Mouse (Mus musculus) midbrain, postnatal 0 days (tissue): ENCODE data around the gene Supt7l. TPM values are rescaled to one million over a fixed set of nuclear protein-coding genes. Genes with fewer than 3 reads are reported as not detected.
A peak's percentile ranks its signal among the peaks of the same experiment; 100 is the strongest.

ENCODE experiments used
- ATAC-seq: fragments of 200-750 bp; cut with Nextera tagmentation; 2 replicates; pipeline ENCODE4 v1.8.0; 2017; ENCODE audit warnings: moderate number of reproducible peaks, mild to moderate bottlenecking, moderate TSS enrichment, moderate library complexity; ENCODE audit not compliant: low FRiP score
- DNase-seq: peaks from one replicate; pipeline ENCODE4 v3.0.0-alpha.2; 2015; ENCODE audit warnings: low spot score
- H3K27ac ChIP-seq: fragments of 300-500 bp; sonication (generic); 2 replicates; pipeline ENCODE4 v1.5.1; 2014; ENCODE audit warnings: low read depth, mild to moderate bottlenecking, low read length, mixed read lengths
- H3K27me3 ChIP-seq: fragments of 300-500 bp; sonication (generic); 2 replicates; pipeline ENCODE4 v1.6.1; 2014; ENCODE audit warnings: low read length, control low read depth, mixed read lengths; ENCODE audit not compliant: insufficient read depth
- H3K36me3 ChIP-seq: fragments of 300-500 bp; sonication (generic); 2 replicates; pipeline ENCODE4 v1.6.1; 2014; ENCODE audit warnings: low read length, control low read depth, mixed read lengths; ENCODE audit not compliant: insufficient read depth
- H3K4me1 ChIP-seq: fragments of 300-500 bp; sonication (generic); 2 replicates; pipeline ENCODE4 v1.6.1; 2014; ENCODE audit warnings: mild to moderate bottlenecking, control low read depth, antibody characterized with exemption, low read length, mixed read lengths; ENCODE audit not compliant: insufficient read depth
- H3K4me2 ChIP-seq: fragments of 300-500 bp; sonication (generic); 2 replicates; pipeline ENCODE4 v1.6.1; 2014; ENCODE audit warnings: low read depth, mild to moderate bottlenecking, low read length, mixed read lengths; ENCODE audit not compliant: poor library complexity, severe bottlenecking
- H3K4me3 ChIP-seq: fragments of 300-500 bp; sonication (generic); 2 replicates; pipeline ENCODE4 v1.5.1; 2014; ENCODE audit warnings: low read depth, mild to moderate bottlenecking, low read length, moderate library complexity
- H3K9ac ChIP-seq: fragments of 300-500 bp; sonication (generic); replicated peaks from 2 replicates; pipeline ENCODE4 v1.6.1; 2014; ENCODE audit warnings: mild to moderate bottlenecking, low read length, moderate library complexity, mixed read lengths; ENCODE audit not compliant: poor library complexity, severe bottlenecking
- H3K9me3 ChIP-seq: fragments of 300-500 bp; sonication (generic); 2 replicates; pipeline ENCODE4 v1.6.1; 2016; ENCODE audit warnings: low read length, control low read depth
- CTCF ChIP-seq: IDR thresholded peaks from 2 replicates; pipeline ENCODE4 v1.5.1; 2016; ENCODE audit warnings: antibody characterized with exemption, mild to moderate bottlenecking
- WGBS: fragments of 180-500 bp; shearing (Covaris S2); extraction: QIAGEN DNeasy Blood & Tissue Kit; methylation state at CpG from one replicate; pipeline ENCODE4 v1.1.7; 2014; 5-methylcytosine and 5-hydroxymethylcytosine counted together
- polyA plus RNA-seq: library from polyadenylated mRNA; unstranded; fragments of >200 nt; fragmentation: Nextera tagmentation; extraction: Ambion mirVana; gene quantifications from 2 replicates; pipeline ENCODE4 v1.2.1, GENCODE M21; 2015
- total RNA-seq: library from RNA; depleted of rRNA; stranded (reverse); fragments of >200 nt; gene quantifications from 2 replicates; pipeline ENCODE4 v1.2.3, GENCODE M21; 2014

Supt7l gene
- total and polyA plus RNA-seq, 2 experiments from 2014 or later: 20.4 to 25.7 TPM

DNA sequence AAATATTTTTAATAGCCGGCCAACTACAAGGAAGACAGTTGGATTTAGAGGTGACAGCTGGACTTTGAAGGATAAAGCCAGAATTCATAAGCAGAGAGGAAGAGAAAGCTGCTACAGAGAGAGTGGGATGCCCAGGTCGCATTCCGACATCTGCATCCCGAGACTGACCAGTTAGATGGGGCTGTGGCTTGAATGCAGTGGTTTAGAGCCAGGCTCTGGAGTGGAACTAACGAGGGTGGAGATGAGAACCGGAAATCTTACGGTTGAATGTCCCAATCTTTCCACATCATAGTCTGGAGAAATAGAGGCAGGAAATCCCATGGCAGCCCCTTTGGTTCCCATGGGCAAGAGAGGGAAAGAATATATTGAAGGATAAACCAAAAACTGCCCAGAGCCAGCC lies 38.4 kb upstream of the Supt7l start:
- ATAC-seq (no peak), DNase-seq (no peak)
- Histone ChIP-seq H3K27ac (no peak overlapping the region), H3K4me1 (peaks cover 4% of the 10 kb centered on the region; the same call in 1 of the 2 replicates), H3K9ac (no peak overlapping the region), H3K9me3 (no peaks in the 10 kb centered on the region), H3K4me2 (no peak overlapping the region), H3K36me3 (no peaks in the 10 kb centered on the region), H3K27me3 (no peaks in the 10 kb centered on the region), H3K4me3 (no peak overlapping the region)
- no peak for TF ChIP-seq CTCF
- 81% methylated on average over 7 of the region's 7 CpGs for WGBS

DNA sequence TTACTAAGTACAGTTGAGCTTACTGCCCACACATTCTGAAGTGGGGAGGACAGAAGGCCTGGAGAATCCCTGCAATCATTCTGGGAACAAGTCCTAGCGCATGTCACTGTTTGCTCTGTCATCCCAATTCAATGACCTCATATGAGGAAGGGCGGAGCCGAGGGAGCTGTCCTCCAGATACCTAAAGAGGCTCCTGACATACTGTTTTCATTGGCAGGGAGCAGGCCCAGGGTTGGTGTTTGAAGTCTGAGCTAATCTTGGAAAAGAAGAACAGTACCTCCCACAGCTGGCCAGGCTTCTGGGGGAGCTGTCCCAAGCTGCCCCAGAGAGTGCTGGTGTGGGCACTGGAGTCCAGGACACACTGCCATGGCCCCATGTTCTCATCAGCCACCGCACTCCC lies 37.4 kb upstream of the Supt7l start:
- 92% methylated on average over 4 of the region's 4 CpGs for WGBS
- Histone ChIP-seq H3K27ac (no peak overlapping the region), H3K4me2 (no peak overlapping the region), H3K36me3 (peaks cover 5% of the 10 kb centered on the region; the same call in 1 of the 2 replicates), H3K4me1 (no peaks in the 10 kb centered on the region), H3K9me3 (no peaks in the 10 kb centered on the region), H3K4me3 (no peak overlapping the region), H3K9ac (no peak overlapping the region), H3K27me3 (no peaks in the 10 kb centered on the region)
- ATAC-seq (no peak), DNase-seq (no peak)
- TF ChIP-seq CTCF: no peak

DNA sequence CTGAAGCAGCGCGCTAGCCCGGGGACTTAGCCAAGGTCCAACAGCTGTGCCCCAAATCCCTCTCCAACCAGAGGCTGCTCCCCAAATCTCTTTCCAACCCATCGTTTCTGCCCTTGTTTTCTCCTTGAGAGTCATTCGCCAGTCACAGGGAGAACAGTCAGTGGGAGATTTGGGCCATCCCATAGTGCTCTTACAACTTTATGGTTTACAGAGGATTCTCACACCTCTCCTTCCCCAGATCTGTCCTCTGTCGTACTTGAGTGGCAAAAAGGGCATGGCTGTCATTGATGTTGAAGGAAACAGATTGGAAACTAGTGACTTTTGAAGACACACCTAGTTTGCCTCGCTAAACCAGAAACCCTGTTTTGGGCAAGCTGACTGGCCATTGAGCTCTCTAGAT lies 36.3 kb upstream of the Supt7l start:
- Histone ChIP-seq H3K4me3 (no peak overlapping the region), H3K27me3 (no peaks in the 10 kb centered on the region), H3K9me3 (no peaks in the 10 kb centered on the region), H3K36me3 (peaks cover 11% of the 10 kb centered on the region; the same call in 1 of the 2 replicates), H3K27ac (no peak overlapping the region), H3K4me2 (no peak overlapping the region), H3K9ac (no peak overlapping the region), H3K4me1 (no peaks in the 10 kb centered on the region)
- ATAC-seq (no peak), DNase-seq (no peak)
- 43% methylated on average over 7 of the region's 7 CpGs for WGBS
- no peak for TF ChIP-seq CTCF

- Histone ChIP-seq H3K27me3 (no peaks in the 10 kb centered on the region), H3K9me3 (no peaks in the 10 kb centered on the region), H3K4me1 (no peaks in the 10 kb centered on the region), H3K9ac (no peak overlapping the region), H3K36me3 (peaks cover 11% of the 10 kb centered on the region; the same call in 1 of the 2 replicates), H3K4me2 (no peak overlapping the region), H3K27ac (no peak overlapping the region), H3K4me3 (no peak overlapping the region)
- peak; percentile 49; the same call in 1 of the 2 replicates for ATAC-seq
- WGBS: 7% methylated on average over 6 of the region's 6 CpGs
- DNase-seq: peak; percentile 85
- peak; percentile 99 for TF ChIP-seq CTCF
These were observed 35.9 kb upstream of the Supt7l start for GRCm38 (mm10) chr5:31563496-31563895.

DNA sequence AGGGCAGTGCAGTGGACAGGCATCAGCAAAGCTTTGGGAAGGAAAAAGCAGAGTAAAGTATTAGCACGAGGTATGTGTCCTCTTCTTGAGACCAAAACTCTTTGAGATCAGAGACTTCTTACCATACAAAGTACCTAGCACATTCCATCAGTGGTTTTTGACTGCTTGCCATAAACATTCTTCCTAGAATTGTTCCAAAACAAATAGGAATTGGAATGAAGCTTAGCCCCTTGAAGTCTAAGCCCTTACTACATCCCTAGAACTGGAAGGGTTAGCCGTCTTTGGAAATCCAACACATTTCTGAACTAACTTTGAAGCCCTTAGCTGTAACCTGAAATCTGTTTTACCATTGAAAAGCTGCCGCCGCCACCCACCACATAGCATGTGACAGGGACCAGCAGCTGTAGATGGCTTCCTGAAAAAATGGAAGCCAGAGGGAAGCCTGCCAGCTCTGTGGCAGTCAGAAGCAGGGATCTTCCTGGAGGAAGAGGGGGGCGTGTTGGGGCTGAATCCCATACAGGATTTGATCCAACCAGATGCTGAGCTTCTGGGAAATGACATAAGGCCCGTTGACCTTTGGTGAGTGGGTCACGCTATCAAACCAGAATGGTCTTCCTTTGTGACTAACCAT lies 34.5 kb upstream of the Supt7l start:
- Histone ChIP-seq H3K4me1 (no peaks in the 10 kb centered on the region), H3K27me3 (no peaks in the 10 kb centered on the region), H3K4me3 (no peak overlapping the region), H3K36me3 (peaks cover 11% of the 10 kb centered on the region; the same call in 1 of the 2 replicates), H3K27ac (no peak overlapping the region), H3K4me2 (no peak overlapping the region), H3K9me3 (no peaks in the 10 kb centered on the region), H3K9ac (no peak overlapping the region)
- no peak for ATAC-seq
- TF ChIP-seq CTCF: no peak
- DNase-seq: no peak
- WGBS: 88% methylated on average over 7 of the region's 7 CpGs

DNA sequence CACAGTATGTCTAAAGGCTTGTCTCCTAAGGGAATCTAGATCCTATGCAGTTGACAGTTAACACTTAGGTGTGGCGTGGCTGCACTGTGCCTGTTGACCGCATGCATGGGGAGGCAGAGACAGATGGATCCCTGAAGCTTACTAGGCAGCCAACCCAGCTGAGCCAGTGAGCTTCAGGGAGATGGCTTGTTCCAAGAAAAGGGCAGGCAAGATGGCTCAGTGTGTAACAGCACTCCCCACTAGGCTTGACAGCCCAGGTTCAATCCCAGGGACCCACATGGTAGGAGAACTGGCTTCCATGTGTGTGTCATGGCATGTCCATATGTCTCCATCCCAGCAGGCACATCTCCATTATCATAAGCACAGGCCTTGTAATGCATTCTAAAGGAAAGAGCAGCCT lies 32.7 kb upstream of the Supt7l start:
- Histone ChIP-seq H3K4me3 (no peak overlapping the region), H3K27ac (no peak overlapping the region), H3K4me1 (no peaks in the 10 kb centered on the region), H3K27me3 (no peaks in the 10 kb centered on the region), H3K36me3 (peaks cover 16% of the 10 kb centered on the region; the same call in 1 of the 2 replicates), H3K9me3 (no peaks in the 10 kb centered on the region), H3K9ac (no peak overlapping the region), H3K4me2 (no peak overlapping the region)
- 94% methylated on average over 2 of the region's 2 CpGs for WGBS
- no peak for ATAC-seq
- no peak for TF ChIP-seq CTCF
- DNase-seq: no peak
